Mouse (Mus musculus): ENCODE measurements at regions not wholly inside any gene's neighbourhood (a gene's known extent, or its start where the extent isn't known, plus 50 kb on each side); places are given as distances from the start of the nearest gene placed in this dataset.
A peak's percentile ranks its signal among the peaks of the same experiment; 100 is the strongest.

DNA sequence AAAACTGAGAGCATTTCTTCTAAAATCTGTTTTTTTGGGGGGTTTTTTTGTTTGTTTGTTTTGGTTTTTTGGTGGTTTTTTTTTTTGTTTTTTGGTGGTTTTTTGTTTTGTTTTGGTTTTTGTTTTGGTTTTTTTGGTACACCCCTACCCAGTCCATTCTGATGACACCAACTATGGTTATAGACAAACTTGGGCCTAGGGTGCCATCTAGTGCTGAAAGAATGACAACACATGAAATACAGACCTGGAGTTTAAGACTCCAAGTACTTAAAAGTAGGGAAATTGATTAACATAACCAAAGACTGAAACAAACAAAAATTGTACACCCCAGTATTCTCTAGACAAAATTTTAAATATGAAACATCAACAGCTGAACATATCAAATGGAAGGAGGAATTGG lies 76.0 kb upstream of the Ano5 start:
- peak; percentile 6 for DNase-seq (ENCODE audit: low read depth)

DNA sequence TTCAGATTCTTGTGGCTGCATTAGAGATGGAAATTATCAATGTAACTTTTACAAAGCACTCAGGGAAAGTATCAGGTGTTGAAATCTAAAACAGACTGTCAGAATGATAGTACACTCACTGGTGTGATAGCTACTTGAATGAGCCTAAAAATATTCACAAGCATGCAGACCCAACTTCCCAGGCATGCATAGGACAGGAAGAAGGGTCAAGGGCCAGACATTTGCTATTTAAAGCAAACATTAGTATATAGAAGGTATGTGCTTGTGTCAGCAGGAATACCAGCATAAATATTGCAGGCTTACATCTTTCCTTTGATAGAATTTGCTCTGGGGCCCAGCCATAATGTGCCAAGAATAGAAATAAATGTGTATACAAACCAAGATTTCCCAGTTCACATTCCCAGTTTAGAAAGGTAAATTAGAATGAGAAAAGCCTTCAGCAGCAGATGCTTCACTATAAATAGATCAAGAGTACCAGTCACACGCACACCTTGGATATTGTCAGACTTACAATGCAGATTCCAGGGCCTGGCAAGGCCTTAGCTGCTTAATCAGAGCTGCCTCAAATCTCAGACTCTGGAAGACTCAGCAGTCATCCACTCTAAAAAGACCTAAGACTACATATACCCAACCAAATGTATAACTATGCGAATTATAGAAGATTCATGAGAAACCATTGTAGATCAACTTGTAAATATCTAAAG lies 55.7 kb upstream of the Ano5 start:
- DNase-seq (ENCODE audit: low read depth), result no peak

DNA sequence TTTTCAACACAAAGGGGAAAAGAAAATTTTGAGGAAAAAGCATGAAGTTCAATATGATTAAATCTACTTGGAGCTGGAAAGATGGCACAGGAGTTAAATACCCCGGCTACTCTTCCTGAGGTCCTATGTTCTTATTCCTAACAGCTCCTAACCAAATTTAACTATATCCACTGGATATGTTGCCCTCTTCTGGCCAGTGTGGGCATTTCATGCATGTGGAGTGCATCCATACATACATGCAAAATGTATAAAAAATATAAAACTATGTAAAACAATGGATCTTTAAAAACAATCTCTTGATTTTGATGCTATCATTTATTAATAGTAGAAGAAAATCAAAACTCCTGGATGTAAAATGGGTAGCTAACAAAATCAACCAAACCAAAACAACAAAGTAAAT lies 52.1 kb upstream of the Ano5 start:
- DNase-seq (ENCODE audit: low read depth), result no peak

Measured in induced T-regulatory cell, adult 2 months (primary cell).